Mouse (Mus musculus) liver, adult 2 months (tissue): ENCODE measurements at regions not wholly inside any gene's neighbourhood (a gene's known extent, or its start where the extent isn't known, plus 50 kb on each side); places are given as distances from the start of the nearest gene placed in this dataset.

Experiments
- CTCF ChIP-seq: fragments of 200-500 bp; IDR thresholded peaks from 2 replicates; pipeline ENCODE4 v1.5.1; 2011; ENCODE audit warnings: low read depth, low read length, control low read depth
- POLR2A ChIP-seq: fragments of 200-500 bp; IDR thresholded peaks from 2 replicates; pipeline ENCODE4 v1.6.1; 2011; ENCODE audit warnings: low read length, control low read depth; ENCODE audit not compliant: insufficient read depth; ENCODE audit errors: extremely low read depth

DNA sequence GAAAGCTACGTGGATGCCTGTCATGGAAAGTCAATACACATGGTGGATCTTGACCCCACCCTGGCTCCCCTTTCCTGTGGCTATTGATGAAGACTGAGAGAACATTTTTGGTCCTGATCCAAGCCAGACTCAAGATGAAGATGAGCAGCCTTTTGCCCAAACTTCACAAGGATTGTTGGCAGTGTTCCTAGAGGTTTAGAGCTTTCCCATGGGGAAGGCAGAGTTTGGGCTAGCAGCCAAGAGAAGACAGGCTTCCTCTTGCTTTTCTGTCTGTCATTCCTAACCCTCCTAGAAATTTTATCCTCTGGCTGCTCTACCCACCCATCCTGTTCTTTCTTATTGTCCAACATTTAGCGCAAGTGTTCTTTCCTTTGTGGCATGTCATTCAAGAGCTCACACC, 83.6 kb upstream of the Camk1g start:
- TF ChIP-seq POLR2A (no peak), CTCF (no peak)
